Mouse (Mus musculus) stomach, embryonic 14.5 days (tissue): ENCODE data around the gene Glt8d1. TPM values are rescaled to one million over a fixed set of nuclear protein-coding genes. Genes with fewer than 3 reads are reported as not detected.

Source experiments
- ATAC-seq: fragments of 200-750 bp; cut with Nextera tagmentation; 2 replicates; pipeline ENCODE4 v1.8.0; 2017; ENCODE audit warnings: low read depth, moderate TSS enrichment; ENCODE audit not compliant: insufficient number of reproducible peaks, insufficient read depth, low FRiP score
- H3K27ac ChIP-seq: fragments of 300-500 bp; sonication (generic); 2 replicates; pipeline ENCODE4 v1.5.1; 2014; ENCODE audit warnings: mild to moderate bottlenecking, low read length, moderate library complexity, mixed read lengths
- H3K27me3 ChIP-seq: fragments of 300-500 bp; sonication (generic); 2 replicates; pipeline ENCODE4 v1.6.1; 2014; ENCODE audit warnings: low read length, control low read depth, mixed read lengths; ENCODE audit not compliant: control insufficient read depth, insufficient read depth
- H3K36me3 ChIP-seq: fragments of 300-500 bp; sonication (generic); 2 replicates; pipeline ENCODE4 v1.6.1; 2014; ENCODE audit warnings: mild to moderate bottlenecking, control low read depth, low read length, moderate library complexity, mixed read lengths; ENCODE audit not compliant: control insufficient read depth, insufficient read depth
- H3K4me1 ChIP-seq: fragments of 300-500 bp; sonication (generic); 2 replicates; pipeline ENCODE4 v1.6.1; 2014; ENCODE audit warnings: low read length, control low read depth, mixed read lengths; ENCODE audit not compliant: control insufficient read depth, insufficient read depth
- H3K4me2 ChIP-seq: fragments of 300-500 bp; sonication (generic); replicated peaks from 2 replicates; pipeline ENCODE4 v1.6.1; 2014; ENCODE audit warnings: low read depth, low read length, control low read depth
- H3K4me3 ChIP-seq: fragments of 300-500 bp; sonication (generic); 2 replicates; pipeline ENCODE4 v1.5.1; 2014; ENCODE audit warnings: low read depth, low read length, control low read depth
- H3K9ac ChIP-seq: fragments of 300-500 bp; sonication (generic); replicated peaks from 2 replicates; pipeline ENCODE4 v1.6.1; 2014; ENCODE audit warnings: low read depth, mild to moderate bottlenecking, control low read depth, low read length, moderate library complexity, mixed read lengths
- H3K9me3 ChIP-seq: fragments of 300-500 bp; sonication (generic); 2 replicates; pipeline ENCODE4 v1.6.1; 2016; ENCODE audit warnings: low read depth, low read length, control low read depth; ENCODE audit not compliant: control insufficient read depth
- WGBS: fragments of 180-500 bp; shearing (Covaris S2); extraction: QIAGEN DNeasy Blood & Tissue Kit; methylation state at CpG from one replicate; pipeline ENCODE4 v1.1.7; 2014; 5-methylcytosine and 5-hydroxymethylcytosine counted together
- polyA plus RNA-seq: library from polyadenylated mRNA; unstranded; fragments of >200 nt; fragmentation: Nextera tagmentation; extraction: Ambion mirVana; gene quantifications from 2 replicates; pipeline ENCODE4 v1.2.1, GENCODE M21; 2014

Gene Glt8d1
- polyA plus RNA-seq, 1 experiment from 2014 or later: 76.2 TPM

DNA sequence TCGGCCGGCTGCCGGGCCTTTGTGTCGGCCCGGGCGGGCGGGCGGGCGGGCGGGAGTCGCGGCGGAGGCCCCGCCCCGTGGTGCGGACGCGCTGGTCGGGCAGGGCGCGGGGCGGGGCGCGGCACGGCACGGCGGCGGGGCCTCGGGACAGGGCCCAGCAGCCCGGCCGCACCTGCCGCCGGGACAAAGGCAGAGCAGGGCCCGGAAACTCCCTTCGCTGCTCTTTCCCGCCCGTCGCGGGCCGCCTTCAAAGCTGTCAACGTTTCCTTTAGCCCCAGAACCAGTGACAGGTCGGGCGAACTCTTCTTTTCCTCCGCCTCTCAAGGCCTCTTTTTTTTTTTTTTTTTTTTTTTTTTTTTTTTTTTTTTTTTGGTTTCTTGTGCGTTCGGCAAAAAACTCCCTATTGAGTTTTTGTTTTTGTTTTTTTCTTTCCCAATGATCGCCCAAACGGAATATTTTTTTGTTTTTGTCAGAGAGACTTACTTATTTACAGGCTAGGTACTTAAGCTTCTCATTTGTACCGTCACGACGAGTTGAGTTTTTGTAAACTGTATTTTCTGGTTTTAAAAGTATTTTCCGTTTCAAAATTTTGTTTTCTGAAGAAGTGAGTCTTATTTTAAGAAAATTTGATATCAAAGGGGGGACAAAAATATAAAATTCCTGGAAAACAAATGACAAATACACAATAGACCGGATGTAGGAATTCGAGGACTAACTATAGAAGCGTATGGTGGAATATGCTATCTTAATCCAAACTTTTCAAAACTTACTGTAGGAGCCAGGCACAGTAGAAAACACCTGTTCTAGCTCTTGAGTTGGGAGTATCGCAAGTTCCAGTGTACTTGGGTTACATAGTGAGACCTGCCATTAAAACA is 18.4 kb downstream of the Glt8d1 start:
- 3% methylated on average over 44 of the region's 56 CpGs for WGBS
- H3K9ac ChIP-seq: peak overlapping the region; percentile 77
- H3K9me3 ChIP-seq: no peaks in the 10 kb centered on the region
- H3K4me1 ChIP-seq: peaks cover 10% of the 10 kb centered on the region
- peak; percentile 96 for ATAC-seq
- peak overlapping the region; percentile 85 for H3K27ac ChIP-seq
- H3K4me2 ChIP-seq: peak overlapping the region; percentile 68
- H3K4me3 ChIP-seq: peak overlapping the region; percentile 75
- H3K36me3 ChIP-seq: peaks cover 48% of the 10 kb centered on the region
- H3K27me3 ChIP-seq: no peaks in the 10 kb centered on the region

DNA sequence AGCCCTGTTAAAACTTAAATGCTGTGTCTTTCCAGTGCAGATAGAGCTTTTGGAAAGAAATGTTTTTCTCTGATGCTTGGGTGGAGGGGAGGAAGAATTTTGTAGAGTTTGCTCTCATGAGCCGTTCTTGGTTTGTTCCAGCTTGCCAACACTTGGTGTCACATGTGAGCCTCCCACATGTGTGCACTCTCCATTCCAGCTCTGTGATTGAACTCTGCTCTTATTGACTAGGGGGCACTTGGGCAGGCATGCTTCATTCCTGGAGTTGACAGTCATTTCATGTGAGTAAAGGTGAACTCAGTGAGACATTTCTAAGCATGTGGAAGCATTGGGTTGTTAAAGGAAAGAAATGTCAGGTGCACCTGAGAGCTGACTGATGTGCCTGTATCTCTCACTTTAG is 21.4 kb downstream of the Glt8d1 start:
- no peaks in the 10 kb centered on the region for H3K27me3 ChIP-seq
- no peak overlapping the region for H3K4me3 ChIP-seq
- no peak for ATAC-seq
- H3K9me3 ChIP-seq: no peaks in the 10 kb centered on the region
- no peak overlapping the region for H3K4me2 ChIP-seq
- WGBS: 50% methylated on average over 1 of the region's 1 CpGs
- peaks cover 40% of the 10 kb centered on the region for H3K36me3 ChIP-seq
- no peak overlapping the region for H3K9ac ChIP-seq
- peaks cover 7% of the 10 kb centered on the region for H3K4me1 ChIP-seq
- H3K27ac ChIP-seq: no peak overlapping the region

DNA sequence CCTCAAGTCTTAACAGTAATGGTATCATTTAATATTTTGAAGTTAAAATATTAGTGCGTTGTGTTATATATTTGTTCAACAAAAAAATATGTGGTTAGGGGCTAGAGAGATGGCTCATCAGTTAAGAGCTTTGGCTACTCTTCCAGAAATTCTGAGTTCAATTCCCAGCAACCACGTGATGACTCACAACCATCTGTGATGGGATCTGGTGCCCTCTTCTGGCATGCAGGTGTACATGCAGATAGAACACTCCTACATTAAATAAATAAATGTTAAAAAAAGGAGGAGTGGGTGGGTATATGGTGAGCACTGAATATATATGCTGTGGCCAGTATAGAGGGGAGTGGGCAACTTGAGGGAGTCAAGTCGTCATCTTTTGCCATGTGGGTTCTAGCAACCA is 24.6 kb downstream of the Glt8d1 start:
- peaks cover 64% of the 10 kb centered on the region for H3K36me3 ChIP-seq
- 82% methylated on average over 3 of the region's 3 CpGs for WGBS
- ATAC-seq: no peak

DNA sequence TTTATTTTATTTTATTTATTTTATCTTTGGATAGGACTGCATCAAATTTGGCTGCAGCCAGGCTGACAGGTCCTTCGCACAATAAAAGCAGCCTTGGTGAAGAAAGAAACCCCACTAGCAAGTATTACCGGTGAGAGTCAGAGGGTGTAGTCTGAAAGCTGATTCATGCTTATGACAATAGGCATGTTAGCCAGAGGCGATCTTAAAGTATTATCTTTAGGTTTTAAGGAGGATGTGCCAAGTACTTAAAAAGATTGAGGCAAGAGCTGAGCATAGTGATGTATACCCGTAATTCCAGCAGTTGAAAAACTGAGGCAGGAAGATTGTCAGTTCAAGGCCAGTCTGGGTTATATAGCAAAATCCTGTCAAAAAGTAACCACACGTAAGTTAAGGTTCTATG is 44.1 kb downstream of the Glt8d1 start:
- H3K4me2 ChIP-seq: no peak overlapping the region
- H3K9ac ChIP-seq: no peak overlapping the region
- no peaks in the 10 kb centered on the region for H3K9me3 ChIP-seq
- H3K4me1 ChIP-seq: no peaks in the 10 kb centered on the region
- no peaks in the 10 kb centered on the region for H3K27me3 ChIP-seq
- no peak for ATAC-seq
- H3K36me3 ChIP-seq: peaks cover 66% of the 10 kb centered on the region
- H3K27ac ChIP-seq: no peak overlapping the region
- 88% methylated on average over 5 of the region's 5 CpGs for WGBS
- no peak overlapping the region for H3K4me3 ChIP-seq

More for the DNA sequence above, 24.6 kb downstream of the Glt8d1 start:
- H3K27me3 ChIP-seq: no peaks in the 10 kb centered on the region
- no peak overlapping the region for H3K27ac ChIP-seq
- no peak overlapping the region for H3K4me2 ChIP-seq
- no peaks in the 10 kb centered on the region for H3K9me3 ChIP-seq
- H3K4me3 ChIP-seq: no peak overlapping the region
- no peaks in the 10 kb centered on the region; the same call in 1 of the 2 replicates for H3K4me1 ChIP-seq
- H3K9ac ChIP-seq: no peak overlapping the region

DNA sequence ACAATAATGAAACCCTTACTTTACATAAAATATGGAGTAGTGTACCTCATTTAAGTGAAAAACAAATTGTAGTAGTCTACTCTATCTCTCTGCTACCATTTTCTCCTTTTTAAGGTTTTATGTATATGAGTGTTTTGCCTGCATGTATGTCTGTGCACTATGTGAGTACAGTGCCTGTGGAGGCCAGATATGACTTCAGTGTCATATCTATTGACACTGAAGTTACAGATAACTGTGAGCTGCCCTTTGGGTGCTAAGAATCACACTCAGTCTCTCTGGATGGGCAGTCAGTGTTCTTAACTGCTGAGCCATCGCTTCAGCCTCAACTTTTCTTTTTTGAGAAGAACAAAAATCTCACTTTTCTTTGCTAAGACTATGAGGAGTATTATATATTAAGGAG is 44.6 kb downstream of the Glt8d1 start:
- Histone ChIP-seq H3K4me1 (no peaks in the 10 kb centered on the region), H3K4me2 (no peak overlapping the region), H3K9me3 (no peaks in the 10 kb centered on the region), H3K36me3 (peaks cover 71% of the 10 kb centered on the region), H3K27ac (no peak overlapping the region), H3K4me3 (no peak overlapping the region), H3K9ac (no peak overlapping the region), H3K27me3 (no peaks in the 10 kb centered on the region)
- no peak for ATAC-seq
- 87% methylated on average over 1 of the region's 1 CpGs for WGBS

Other genes with a start within 250 kb of the Glt8d1 start
- 26.7 and 27.5 TPM in 2 replicates for gene Tmem110, start 175.8 kb upstream of the Glt8d1 start, polyA plus RNA-seq
- gene Mustn1, start 122.2 kb upstream of the Glt8d1 start, polyA plus RNA-seq: 3.7 and 4.7 TPM in 2 replicates
- 0.22 TPM in 2 replicates for gene Itih4, start 114.9 kb upstream of the Glt8d1 start, polyA plus RNA-seq
- gene Itih3, start 77.6 kb upstream of the Glt8d1 start, polyA plus RNA-seq: 0.36 and 0.91 TPM in 2 replicates
- gene Itih1, start 58.1 kb upstream of the Glt8d1 start, polyA plus RNA-seq: not detected in 2 replicates
- gene Nek4, start 50.0 kb upstream of the Glt8d1 start, polyA plus RNA-seq: 10.7 and 14.3 TPM in 2 replicates
- gene Spcs1, start 272 bp downstream of the Glt8d1 start, polyA plus RNA-seq: 411 and 417 TPM in 2 replicates
- gene Pbrm1, start 17.7 kb downstream of the Glt8d1 start, polyA plus RNA-seq: 119 TPM in 2 replicates
- 124 and 128 TPM in 2 replicates for gene Gnl3, start 17.8 kb downstream of the Glt8d1 start, polyA plus RNA-seq
- gene Smim4, start 127.6 kb downstream of the Glt8d1 start, polyA plus RNA-seq: 65.0 and 80.1 TPM in 2 replicates
- 324 and 357 TPM in 2 replicates for gene Nt5dc2, start 129.7 kb downstream of the Glt8d1 start, polyA plus RNA-seq
- 48.3 and 54.4 TPM in 2 replicates for gene Stab1, start 167.2 kb downstream of the Glt8d1 start, polyA plus RNA-seq
- 1.3 and 3.2 TPM in 2 replicates for gene Tnnc1, start 206.9 kb downstream of the Glt8d1 start, polyA plus RNA-seq
- gene Nisch, start 215.5 kb downstream of the Glt8d1 start, polyA plus RNA-seq: 347 and 368 TPM in 2 replicates
- gene Sema3g, start 216.5 kb downstream of the Glt8d1 start, polyA plus RNA-seq: 0.34 and 0.43 TPM in 2 replicates
- 11.3 and 13.5 TPM in 2 replicates for gene Phf7, start 249.9 kb downstream of the Glt8d1 start, polyA plus RNA-seq